Mouse (Mus musculus) forebrain, embryonic 11.5 days (tissue): ENCODE measurements at regions not wholly inside any gene's neighbourhood (a gene's known extent, or its start where the extent isn't known, plus 50 kb on each side); places are given as distances from the start of the nearest gene placed in this dataset.

Source experiments
- ATAC-seq: fragments of 200-750 bp; cut with Nextera tagmentation; replicated peaks from 2 replicates; pipeline ENCODE4 v1.8.0; 2017; ENCODE audit warnings: moderate TSS enrichment; ENCODE audit not compliant: low FRiP score
- DNase-seq: peaks from one replicate; pipeline ENCODE4 v3.0.0-alpha.2; 2017; ENCODE audit warnings: low spot score
- H3K27ac ChIP-seq: fragments of 300-500 bp; sonication (generic); 2 replicates; pipeline ENCODE4 v1.5.1; 2014; ENCODE audit warnings: low read depth, low read length
- H3K27me3 ChIP-seq: fragments of 300-500 bp; sonication (generic); 2 replicates; pipeline ENCODE4 v1.6.1; 2014; ENCODE audit warnings: mild to moderate bottlenecking, low read length, mixed read lengths; ENCODE audit not compliant: control insufficient read depth, insufficient read depth
- H3K36me3 ChIP-seq: fragments of 300-500 bp; sonication (generic); 2 replicates; pipeline ENCODE4 v1.6.1; 2014; ENCODE audit warnings: mild to moderate bottlenecking, low read length, moderate library complexity, mixed read lengths; ENCODE audit not compliant: control insufficient read depth, insufficient read depth
- H3K4me1 ChIP-seq: fragments of 300-500 bp; sonication (generic); replicated peaks from 2 replicates; pipeline ENCODE4 v1.6.1; 2014; ENCODE audit warnings: low read length, mixed read lengths; ENCODE audit not compliant: control insufficient read depth, insufficient read depth
- H3K4me2 ChIP-seq: fragments of 300-500 bp; sonication (generic); 2 replicates; pipeline ENCODE4 v1.6.1; 2014; ENCODE audit warnings: low read depth, mild to moderate bottlenecking, low read length, moderate library complexity, mixed read lengths; ENCODE audit not compliant: severe bottlenecking
- H3K4me3 ChIP-seq: fragments of 300-500 bp; sonication (generic); 2 replicates; pipeline ENCODE4 v1.5.1; 2014; ENCODE audit warnings: low read depth, low read length
- H3K9ac ChIP-seq: fragments of 300-500 bp; sonication (generic); 2 replicates; pipeline ENCODE4 v1.6.1; 2014; ENCODE audit warnings: low read length
- H3K9me3 ChIP-seq: fragments of 300-500 bp; sonication (generic); 2 replicates; pipeline ENCODE4 v1.6.1; 2016; ENCODE audit warnings: low read length, mixed read lengths; ENCODE audit not compliant: control insufficient read depth
- WGBS: fragments of 180-500 bp; shearing (Covaris S2); extraction: QIAGEN DNeasy Blood & Tissue Kit; methylation state at CpG from one replicate; pipeline ENCODE4 v1.1.7; 2014; 5-methylcytosine and 5-hydroxymethylcytosine counted together

- Histone ChIP-seq H3K27ac (no peak overlapping the region), H3K4me3 (no peak overlapping the region), H3K9me3 (no peaks in the 10 kb centered on the region), H3K27me3 (no peaks in the 10 kb centered on the region), H3K9ac (no peak overlapping the region), H3K4me2 (no peak overlapping the region), H3K4me1 (0 out of 2 replicates have a peak, but pooled peaks cover 2% of the 10 kb centered on the region), H3K36me3 (no peaks in the 10 kb centered on the region)
- WGBS, result 61% methylated on average over 28 of the region's 28 CpGs
- DNase-seq, result no peak
- ATAC-seq, result no peak
Observed at GRCm38 (mm10) chr5:119480191-119481190, 190.0 kb upstream of the Tbx3 start.

GRCm38 (mm10) chr5:119483706-119484105, 186.8 kb upstream of the Tbx3 start:
- H3K9ac ChIP-seq, result no peak overlapping the region
- H3K4me1 ChIP-seq, result 0 out of 2 replicates have a peak, but pooled peaks cover 2% of the 10 kb centered on the region
- no peaks in the 10 kb centered on the region for H3K27me3 ChIP-seq
- no peak overlapping the region for H3K27ac ChIP-seq
- no peak overlapping the region for H3K4me2 ChIP-seq
- H3K9me3 ChIP-seq, result no peaks in the 10 kb centered on the region
- DNase-seq, result no peak
- whole genome bisulfite sequencing, result 85% methylated on average over 8 of the region's 8 CpGs
- H3K4me3 ChIP-seq, result no peak overlapping the region
- no peaks in the 10 kb centered on the region for H3K36me3 ChIP-seq
- ATAC-seq, result no peak

GRCm38 (mm10) chr5:119486196-119486595, 184.3 kb upstream of the Tbx3 start:
- H3K9ac ChIP-seq, result no peak overlapping the region
- ATAC-seq (no peak), DNase-seq (no peak)
- no peak overlapping the region for H3K27ac ChIP-seq
- H3K4me3 ChIP-seq, result no peak overlapping the region
- no peak overlapping the region for H3K4me2 ChIP-seq
- H3K9me3 ChIP-seq, result no peaks in the 10 kb centered on the region
- H3K4me1 ChIP-seq, result no peaks in the 10 kb centered on the region
- no peaks in the 10 kb centered on the region for H3K36me3 ChIP-seq
- H3K27me3 ChIP-seq, result no peaks in the 10 kb centered on the region

GRCm38 (mm10) chr5:119487184-119487583, 183.3 kb upstream of the Tbx3 start:
- DNase-seq (no peak), ATAC-seq (no peak)
- Histone ChIP-seq H3K4me3 (no peak overlapping the region), H3K27me3 (no peaks in the 10 kb centered on the region), H3K4me1 (no peaks in the 10 kb centered on the region), H3K27ac (no peak overlapping the region), H3K9me3 (no peaks in the 10 kb centered on the region), H3K4me2 (no peak overlapping the region), H3K9ac (no peak overlapping the region), H3K36me3 (no peaks in the 10 kb centered on the region)
- WGBS, result 83% methylated on average over 8 of the region's 8 CpGs

GRCm38 (mm10) chr5:119497501-119497900, 173.0 kb upstream of the Tbx3 start:
- no peak for DNase-seq

GRCm38 (mm10) chr5:119498431-119498830, 172.0 kb upstream of the Tbx3 start:
- Histone ChIP-seq H3K4me1 (no peaks in the 10 kb centered on the region), H3K27me3 (no peaks in the 10 kb centered on the region), H3K27ac (no peak overlapping the region), H3K9me3 (no peaks in the 10 kb centered on the region), H3K9ac (no peak overlapping the region), H3K36me3 (no peaks in the 10 kb centered on the region), H3K4me2 (no peak overlapping the region), H3K4me3 (no peak overlapping the region)
- DNase-seq, result no peak
- no peak for ATAC-seq
- whole genome bisulfite sequencing, result 73% methylated on average over 6 of the region's 6 CpGs

More at GRCm38 (mm10) chr5:119497501-119497900, 173.0 kb upstream of the Tbx3 start:
- ATAC-seq, result no peak
- Histone ChIP-seq H3K27me3 (no peaks in the 10 kb centered on the region), H3K36me3 (no peaks in the 10 kb centered on the region), H3K4me2 (no peak overlapping the region), H3K9ac (no peak overlapping the region), H3K9me3 (no peaks in the 10 kb centered on the region), H3K4me3 (no peak overlapping the region), H3K4me1 (no peaks in the 10 kb centered on the region), H3K27ac (no peak overlapping the region)
- WGBS, result 89% methylated on average over 1 of the region's 1 CpGs

- H3K36me3 ChIP-seq, result no peaks in the 10 kb centered on the region
- 82% methylated on average over 14 of the region's 14 CpGs for WGBS
- H3K9ac ChIP-seq, result no peak overlapping the region
- DNase-seq, result no peak
- H3K4me1 ChIP-seq, result no peaks in the 10 kb centered on the region
- H3K4me3 ChIP-seq, result no peak overlapping the region
- H3K4me2 ChIP-seq, result no peak overlapping the region
- no peaks in the 10 kb centered on the region for H3K27me3 ChIP-seq
- H3K9me3 ChIP-seq, result no peaks in the 10 kb centered on the region
- H3K27ac ChIP-seq, result no peak overlapping the region
- ATAC-seq, result no peak
Observed at GRCm38 (mm10) chr5:119507709-119508108, 162.8 kb upstream of the Tbx3 start.

GRCm38 (mm10) chr5:119518506-119519252, 151.8 kb upstream of the Tbx3 start:
- WGBS, result 88% methylated on average over 19 of the region's 19 CpGs
- H3K36me3 ChIP-seq, result no peaks in the 10 kb centered on the region
- ATAC-seq, result no peak
- H3K27me3 ChIP-seq, result no peaks in the 10 kb centered on the region
- no peak overlapping the region for H3K9ac ChIP-seq
- no peak overlapping the region for H3K4me3 ChIP-seq
- H3K27ac ChIP-seq, result no peak overlapping the region
- no peaks in the 10 kb centered on the region for H3K9me3 ChIP-seq
- H3K4me1 ChIP-seq, result no peaks in the 10 kb centered on the region
- H3K4me2 ChIP-seq, result no peak overlapping the region
- DNase-seq, result no peak
